Mouse (Mus musculus): ENCODE measurements at regions not wholly inside any gene's neighbourhood (a gene's known extent, or its start where the extent isn't known, plus 50 kb on each side); places are given as distances from the start of the nearest gene placed in this dataset.

DNA sequence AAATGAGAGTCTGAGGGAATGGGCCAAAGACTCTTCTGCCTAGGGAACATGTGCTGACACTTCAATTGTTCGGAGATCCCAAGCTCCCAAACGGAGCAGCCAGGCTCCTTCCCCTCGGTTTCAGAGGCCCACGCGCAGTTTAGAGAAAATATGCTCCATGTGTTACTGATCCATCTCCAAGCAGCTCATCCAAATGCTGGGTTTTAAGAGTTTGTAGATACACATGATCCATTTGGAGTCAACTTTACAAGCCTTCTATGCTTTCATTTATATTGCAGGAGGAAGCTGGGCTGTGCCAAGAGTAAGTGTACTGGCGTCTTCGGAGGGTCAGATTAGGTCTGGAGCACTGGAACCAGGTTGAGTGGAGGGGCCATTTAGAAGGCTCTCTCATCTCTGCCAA, 102.0 kb upstream of the Gdf10 start:
- DNase-seq (ENCODE audit: low spot score) (no peak), ATAC-seq (replicated peaks; ENCODE audit: low FRiP score) (no peak)
- Histone ChIP-seq H3K27me3 (replicated peaks; ENCODE audit: control insufficient read depth, insufficient read depth, low read length) (no peaks in the 10 kb centered on the region), H3K27ac (ENCODE audit: low read depth, low read length) (no peak overlapping the region), H3K4me2 (no peak overlapping the region), H3K36me3 (ENCODE audit: control insufficient read depth, insufficient read depth, low read length) (no peaks in the 10 kb centered on the region), H3K9me3 (ENCODE audit: control insufficient read depth, low read length) (no peaks in the 10 kb centered on the region), H3K4me3 (ENCODE audit: low read depth, low read length) (no peak overlapping the region), H3K4me1 (replicated peaks; ENCODE audit: control insufficient read depth, insufficient read depth, low read length) (no peaks in the 10 kb centered on the region), H3K9ac (ENCODE audit: low read depth, low read length) (no peak overlapping the region)
- WGBS: 85% methylated on average over 7 of the region's 7 CpGs

DNA sequence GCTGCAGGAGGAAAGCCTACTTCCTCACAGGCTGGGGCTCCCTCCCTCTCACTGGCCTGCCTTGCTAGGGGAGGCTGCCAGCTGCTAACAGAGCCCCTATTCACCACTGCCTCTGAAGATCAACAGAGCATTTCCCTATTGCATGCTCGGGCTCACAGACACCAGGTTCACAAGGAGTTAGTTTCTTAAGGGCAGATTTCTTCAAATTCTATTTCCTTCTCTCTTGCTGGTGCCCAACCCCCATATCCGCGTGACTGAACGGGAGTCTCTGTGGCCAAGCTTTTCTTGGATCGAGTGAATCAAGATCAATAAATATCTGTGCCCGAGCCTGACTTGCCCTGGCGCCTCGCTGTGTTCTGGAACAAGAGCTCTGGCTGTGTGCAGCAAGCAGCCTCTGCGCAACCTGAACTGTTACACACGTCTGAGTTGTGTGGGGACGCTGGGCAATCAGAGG, 98.9 kb upstream of the Gdf10 start:
- Histone ChIP-seq H3K9me3 (ENCODE audit: control insufficient read depth, low read length) (no peaks in the 10 kb centered on the region), H3K4me2 (no peak overlapping the region), H3K4me1 (replicated peaks; ENCODE audit: control insufficient read depth, insufficient read depth, low read length) (no peaks in the 10 kb centered on the region), H3K9ac (ENCODE audit: low read depth, low read length) (no peak overlapping the region), H3K4me3 (ENCODE audit: low read depth, low read length) (no peak overlapping the region), H3K27me3 (replicated peaks; ENCODE audit: control insufficient read depth, insufficient read depth, low read length) (no peaks in the 10 kb centered on the region), H3K27ac (ENCODE audit: low read depth, low read length) (no peak overlapping the region), H3K36me3 (ENCODE audit: control insufficient read depth, insufficient read depth, low read length) (no peaks in the 10 kb centered on the region)
- DNase-seq (ENCODE audit: low spot score) (no peak), ATAC-seq (replicated peaks; ENCODE audit: low FRiP score) (no peak)
- 55% methylated on average over 11 of the region's 11 CpGs for WGBS

DNA sequence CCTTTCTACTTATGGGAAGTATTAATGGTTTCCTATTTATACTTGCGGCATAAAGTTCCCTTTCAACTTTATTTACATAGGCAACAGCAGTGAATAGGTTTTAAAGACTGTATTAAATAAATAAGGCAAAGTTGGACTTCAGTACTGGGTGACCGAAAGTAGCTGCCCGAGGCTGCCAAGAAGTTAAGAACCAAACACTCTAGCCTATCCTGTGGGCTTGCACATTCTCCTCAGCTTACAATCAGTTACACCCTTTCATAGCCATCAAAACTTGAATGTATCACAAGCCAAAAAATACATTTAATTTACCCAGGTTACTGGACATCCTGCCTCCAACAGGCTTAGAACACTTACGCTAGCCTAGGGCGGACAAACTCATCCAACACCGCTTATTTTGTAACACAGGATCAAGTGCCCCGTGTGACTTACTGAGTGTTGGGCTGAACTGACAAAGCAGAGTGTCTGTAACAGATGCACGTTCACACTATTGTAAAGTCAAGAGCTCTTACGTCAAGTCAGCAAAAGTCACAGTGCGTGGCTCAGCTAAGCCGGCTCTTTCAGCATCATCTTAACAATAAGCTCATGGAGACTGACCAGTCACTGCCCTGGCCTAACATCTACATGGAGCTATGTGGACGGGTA, 97.3 kb upstream of the Gdf10 start:
- H3K9me3 ChIP-seq (ENCODE audit: control insufficient read depth, low read length): no peaks in the 10 kb centered on the region
- H3K4me2 ChIP-seq: no peak overlapping the region
- DNase-seq (ENCODE audit: low spot score) (no peak), ATAC-seq (replicated peaks; ENCODE audit: low FRiP score) (no peak)
- no peaks in the 10 kb centered on the region for H3K36me3 ChIP-seq (ENCODE audit: control insufficient read depth, insufficient read depth, low read length)
- no peaks in the 10 kb centered on the region for H3K4me1 ChIP-seq (replicated peaks; ENCODE audit: control insufficient read depth, insufficient read depth, low read length)
- no peak overlapping the region for H3K9ac ChIP-seq (ENCODE audit: low read depth, low read length)
- H3K4me3 ChIP-seq (ENCODE audit: low read depth, low read length): no peak overlapping the region
- H3K27ac ChIP-seq (ENCODE audit: low read depth, low read length): no peak overlapping the region
- WGBS: 88% methylated on average over 12 of the region's 12 CpGs
- no peaks in the 10 kb centered on the region for H3K27me3 ChIP-seq (replicated peaks; ENCODE audit: control insufficient read depth, insufficient read depth, low read length)

DNA sequence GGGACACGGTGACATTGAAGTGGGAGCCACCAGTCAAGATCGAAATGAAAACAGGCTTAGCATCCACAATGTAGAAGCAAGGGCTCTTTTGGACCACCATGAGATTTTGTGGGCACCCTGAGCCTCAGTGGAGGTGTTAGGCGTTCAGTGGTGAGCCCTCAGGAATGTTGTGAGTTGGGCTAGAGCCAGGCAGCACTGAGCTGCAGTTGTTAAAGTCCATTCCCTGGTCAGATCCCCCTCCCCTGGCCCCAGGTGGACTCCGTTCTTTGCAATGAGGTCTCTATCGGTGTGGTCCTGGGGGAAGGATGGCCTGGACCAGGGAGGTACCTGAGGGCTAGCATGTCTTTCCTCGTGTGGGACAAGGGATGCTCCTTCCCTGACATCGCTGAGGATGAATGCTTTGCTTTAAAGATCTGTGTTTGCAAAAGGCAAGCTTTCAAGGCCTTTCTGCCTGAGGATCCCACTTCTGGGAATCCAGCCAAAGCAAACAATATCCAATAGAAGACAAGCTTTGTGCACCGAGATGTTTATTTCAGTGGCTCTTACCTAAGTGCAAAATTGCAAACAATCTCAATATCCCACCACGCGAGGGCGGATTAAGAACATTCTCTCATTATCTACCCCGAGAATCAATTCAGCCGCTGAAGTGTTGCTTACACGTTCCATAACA, 90.6 kb upstream of the Gdf10 start:
- Histone ChIP-seq H3K27me3 (replicated peaks; ENCODE audit: control insufficient read depth, insufficient read depth, low read length) (no peaks in the 10 kb centered on the region), H3K36me3 (ENCODE audit: control insufficient read depth, insufficient read depth, low read length) (no peaks in the 10 kb centered on the region), H3K4me3 (ENCODE audit: low read depth, low read length) (no peak overlapping the region), H3K4me1 (replicated peaks; ENCODE audit: control insufficient read depth, insufficient read depth, low read length) (no peaks in the 10 kb centered on the region), H3K9me3 (ENCODE audit: control insufficient read depth, low read length) (no peaks in the 10 kb centered on the region), H3K4me2 (no peak overlapping the region), H3K9ac (ENCODE audit: low read depth, low read length) (no peak overlapping the region), H3K27ac (ENCODE audit: low read depth, low read length) (no peak overlapping the region)
- ATAC-seq (replicated peaks; ENCODE audit: low FRiP score): no peak
- DNase-seq (ENCODE audit: low spot score): no peak
- 72% methylated on average over 14 of the region's 14 CpGs for WGBS

DNA sequence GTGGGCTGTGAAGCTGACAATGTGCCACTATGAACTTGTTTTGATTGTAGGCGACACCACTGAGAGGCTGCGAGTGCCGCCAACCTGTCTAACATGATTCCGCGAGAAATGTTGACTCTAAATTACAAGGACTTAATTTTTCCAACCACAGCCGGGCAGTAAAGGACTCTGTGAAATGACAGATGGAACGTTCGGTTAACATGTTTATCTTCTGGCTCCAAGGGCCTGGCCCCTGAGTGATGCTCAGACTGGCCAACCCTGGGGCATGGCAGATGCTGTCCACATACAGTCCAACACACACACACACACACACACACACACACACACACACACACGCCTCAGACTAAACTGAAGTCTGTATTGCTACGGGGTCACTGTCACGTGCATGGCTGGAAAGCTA, 87.0 kb upstream of the Gdf10 start:
- DNase-seq (ENCODE audit: low spot score): no peak
- no peak overlapping the region for H3K27ac ChIP-seq (ENCODE audit: low read depth, low read length)
- no peaks in the 10 kb centered on the region for H3K27me3 ChIP-seq (replicated peaks; ENCODE audit: control insufficient read depth, insufficient read depth, low read length)
- no peak overlapping the region for H3K4me3 ChIP-seq (ENCODE audit: low read depth, low read length)
- no peak overlapping the region for H3K4me2 ChIP-seq
- 84% methylated on average over 11 of the region's 11 CpGs for WGBS
- H3K4me1 ChIP-seq (replicated peaks; ENCODE audit: control insufficient read depth, insufficient read depth, low read length): no peaks in the 10 kb centered on the region
- H3K36me3 ChIP-seq (ENCODE audit: control insufficient read depth, insufficient read depth, low read length): no peaks in the 10 kb centered on the region
- H3K9ac ChIP-seq (ENCODE audit: low read depth, low read length): no peak overlapping the region
- no peak for ATAC-seq (replicated peaks; ENCODE audit: low FRiP score)
- H3K9me3 ChIP-seq (ENCODE audit: control insufficient read depth, low read length): no peaks in the 10 kb centered on the region

DNA sequence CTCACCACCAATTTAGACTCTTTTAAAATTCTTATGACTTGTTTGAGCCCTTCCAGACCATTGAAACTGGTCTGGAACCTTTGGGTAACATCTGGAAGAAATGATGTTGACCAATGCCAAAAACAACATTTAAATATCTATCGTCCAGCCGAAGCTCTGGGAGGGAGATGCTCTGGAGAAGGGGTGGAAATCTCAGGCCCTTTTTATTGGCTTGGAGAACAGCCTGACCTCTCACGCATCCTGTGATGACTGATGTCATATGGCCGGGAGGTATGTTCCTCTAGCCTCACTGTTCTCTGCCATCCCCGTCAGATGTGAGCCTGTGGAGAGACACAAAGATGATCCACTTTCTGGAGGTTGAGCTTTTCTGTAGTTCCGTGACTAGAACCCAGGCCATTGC, 81.6 kb upstream of the Gdf10 start:
- Histone ChIP-seq H3K4me2 (no peak overlapping the region), H3K36me3 (ENCODE audit: control insufficient read depth, insufficient read depth, low read length) (no peaks in the 10 kb centered on the region), H3K9me3 (ENCODE audit: control insufficient read depth, low read length) (no peaks in the 10 kb centered on the region), H3K4me3 (ENCODE audit: low read depth, low read length) (no peak overlapping the region), H3K4me1 (replicated peaks; ENCODE audit: control insufficient read depth, insufficient read depth, low read length) (no peaks in the 10 kb centered on the region), H3K27ac (ENCODE audit: low read depth, low read length) (no peak overlapping the region), H3K27me3 (replicated peaks; ENCODE audit: control insufficient read depth, insufficient read depth, low read length) (no peaks in the 10 kb centered on the region), H3K9ac (ENCODE audit: low read depth, low read length) (no peak overlapping the region)
- DNase-seq (ENCODE audit: low spot score) (no peak), ATAC-seq (replicated peaks; ENCODE audit: low FRiP score) (no peak)
- 79% methylated on average over 6 of the region's 6 CpGs for WGBS

DNA sequence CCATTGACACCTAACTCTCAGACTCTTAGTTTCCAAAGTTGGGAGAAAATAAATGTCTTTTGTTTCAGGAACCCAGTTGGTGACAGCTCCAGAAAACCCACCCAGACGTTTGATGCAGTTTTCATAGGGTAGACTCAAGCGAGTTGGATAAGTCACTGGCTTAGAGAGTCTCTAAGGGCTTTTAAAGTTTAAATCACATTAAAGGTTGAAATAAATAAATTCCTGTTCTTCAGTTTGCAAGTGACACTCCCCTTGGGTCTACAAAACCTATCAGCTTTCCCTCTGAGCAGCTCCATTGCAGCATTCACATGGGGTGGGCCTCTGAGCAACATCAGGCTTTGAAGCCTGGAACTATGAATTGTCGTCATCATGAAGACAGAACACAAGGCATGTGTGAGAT, 69.9 kb upstream of the Gdf10 start:
- Histone ChIP-seq H3K36me3 (ENCODE audit: control insufficient read depth, insufficient read depth, low read length) (no peaks in the 10 kb centered on the region), H3K9ac (ENCODE audit: low read depth, low read length) (no peak overlapping the region), H3K27ac (ENCODE audit: low read depth, low read length) (no peak overlapping the region), H3K4me2 (no peak overlapping the region), H3K27me3 (replicated peaks; ENCODE audit: control insufficient read depth, insufficient read depth, low read length) (no peaks in the 10 kb centered on the region), H3K9me3 (ENCODE audit: control insufficient read depth, low read length) (no peaks in the 10 kb centered on the region), H3K4me1 (replicated peaks; ENCODE audit: control insufficient read depth, insufficient read depth, low read length) (no peaks in the 10 kb centered on the region), H3K4me3 (ENCODE audit: low read depth, low read length) (no peak overlapping the region)
- WGBS: 78% methylated on average over 3 of the region's 3 CpGs
- ATAC-seq (replicated peaks; ENCODE audit: low FRiP score) (no peak), DNase-seq (ENCODE audit: low spot score) (no peak)

DNA sequence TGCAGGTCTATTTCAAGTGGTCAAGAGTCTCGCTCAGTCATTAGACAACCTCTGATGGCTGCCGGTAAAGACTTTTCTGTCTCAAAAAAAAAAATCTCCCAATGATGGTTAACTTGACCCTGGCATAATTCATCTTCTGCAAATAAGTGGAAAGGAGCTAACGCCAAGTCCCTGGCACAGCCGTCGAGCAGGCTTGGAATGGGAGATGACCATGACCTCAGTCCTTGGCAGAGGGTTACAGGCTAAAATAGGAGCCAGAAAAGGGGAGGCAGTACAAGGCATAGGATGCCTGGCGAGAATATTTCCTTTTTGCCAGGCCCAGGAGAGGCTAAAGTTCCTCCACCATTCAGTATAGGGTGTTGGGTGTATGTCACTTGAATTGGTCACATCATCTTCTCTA, 69.2 kb upstream of the Gdf10 start:
- Histone ChIP-seq H3K27me3 (replicated peaks; ENCODE audit: control insufficient read depth, insufficient read depth, low read length) (no peaks in the 10 kb centered on the region), H3K27ac (ENCODE audit: low read depth, low read length) (no peak overlapping the region), H3K9ac (ENCODE audit: low read depth, low read length) (no peak overlapping the region), H3K9me3 (ENCODE audit: control insufficient read depth, low read length) (no peaks in the 10 kb centered on the region), H3K4me2 (no peak overlapping the region), H3K4me3 (ENCODE audit: low read depth, low read length) (no peak overlapping the region), H3K4me1 (replicated peaks; ENCODE audit: control insufficient read depth, insufficient read depth, low read length) (no peaks in the 10 kb centered on the region), H3K36me3 (ENCODE audit: control insufficient read depth, insufficient read depth, low read length) (no peaks in the 10 kb centered on the region)
- DNase-seq (ENCODE audit: low spot score) (no peak), ATAC-seq (replicated peaks; ENCODE audit: low FRiP score) (no peak)
- WGBS: 82% methylated on average over 6 of the region's 6 CpGs

DNA sequence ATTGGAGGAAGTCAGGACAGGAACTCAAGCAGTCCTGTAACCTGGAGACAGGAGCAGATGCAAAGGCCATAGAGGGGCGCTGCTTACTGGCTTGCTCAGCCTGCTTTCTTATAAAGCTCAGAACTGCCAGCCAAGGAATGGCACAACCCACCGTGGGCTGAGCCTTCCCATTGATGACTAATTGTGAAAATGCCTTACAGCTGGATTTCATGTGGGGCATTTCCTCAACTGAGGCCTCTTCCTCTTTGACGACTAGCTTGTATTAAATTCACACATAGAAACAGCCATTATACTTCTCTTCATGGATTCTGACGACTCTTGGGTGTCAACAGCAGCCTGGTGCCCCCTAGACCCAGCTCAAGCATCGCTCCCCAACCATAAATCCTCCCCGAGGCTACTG, 66.4 kb upstream of the Gdf10 start:
- H3K9me3 ChIP-seq (ENCODE audit: control insufficient read depth, low read length): no peaks in the 10 kb centered on the region
- DNase-seq (ENCODE audit: low spot score): no peak
- H3K27ac ChIP-seq (ENCODE audit: low read depth, low read length): no peak overlapping the region
- no peaks in the 10 kb centered on the region for H3K4me1 ChIP-seq (replicated peaks; ENCODE audit: control insufficient read depth, insufficient read depth, low read length)
- H3K27me3 ChIP-seq (replicated peaks; ENCODE audit: control insufficient read depth, insufficient read depth, low read length): no peaks in the 10 kb centered on the region
- no peaks in the 10 kb centered on the region for H3K36me3 ChIP-seq (ENCODE audit: control insufficient read depth, insufficient read depth, low read length)
- H3K4me2 ChIP-seq: no peak overlapping the region
- H3K9ac ChIP-seq (ENCODE audit: low read depth, low read length): no peak overlapping the region
- no peak overlapping the region for H3K4me3 ChIP-seq (ENCODE audit: low read depth, low read length)
- no peak for ATAC-seq (replicated peaks; ENCODE audit: low FRiP score)
- WGBS: 71% methylated on average over 6 of the region's 6 CpGs

Data from liver, embryonic 11.5 days (tissue).